Mouse (Mus musculus) liver, postnatal 0 days (tissue): ENCODE results near the gene Srp54a. TPM values are rescaled to one million over a fixed set of nuclear protein-coding genes. Genes with fewer than 3 reads are reported as not detected.
"Not testable (repeated sequence)": the region's sequence is repeated elsewhere in the genome, so short reads cannot be mapped to it uniquely, and the experiment has no call there.

Source experiments
- ATAC-seq: fragments of 200-750 bp; cut with Nextera tagmentation; 2 replicates; pipeline ENCODE4 v1.8.0; 2017; ENCODE audit warnings: mild to moderate bottlenecking, moderate library complexity
- DNase-seq: peaks from one replicate; pipeline ENCODE4 v3.0.0-alpha.2; 2016
- H3K27ac ChIP-seq: fragments of 300-500 bp; sonication (generic); 2 replicates; pipeline ENCODE4 v1.5.1; 2014; ENCODE audit warnings: antibody characterized with exemption, moderate library complexity, mild to moderate bottlenecking, low read depth
- H3K27me3 ChIP-seq: fragments of 300-500 bp; sonication (generic); 2 replicates; pipeline ENCODE4 v1.6.1; 2014; ENCODE audit warnings: low read length, control low read depth, mixed read lengths; ENCODE audit not compliant: insufficient read depth
- H3K36me3 ChIP-seq: fragments of 300-500 bp; sonication (generic); replicated peaks from 2 replicates; pipeline ENCODE4 v1.6.1; 2014; ENCODE audit warnings: mild to moderate bottlenecking, control low read depth, low read length, moderate library complexity, mixed read lengths; ENCODE audit not compliant: insufficient read depth
- H3K4me1 ChIP-seq: fragments of 300-500 bp; sonication (generic); 2 replicates; pipeline ENCODE4 v1.6.1; 2014; ENCODE audit warnings: antibody characterized with exemption, mild to moderate bottlenecking, control low read depth; ENCODE audit not compliant: insufficient read depth
- H3K4me2 ChIP-seq: fragments of 300-500 bp; sonication (generic); 2 replicates; pipeline ENCODE4 v1.6.1; 2014; ENCODE audit warnings: low read depth, mild to moderate bottlenecking, low read length, moderate library complexity, mixed read lengths
- H3K4me3 ChIP-seq: fragments of 300-500 bp; sonication (generic); 2 replicates; pipeline ENCODE4 v1.5.1; 2014; ENCODE audit warnings: low read depth, low read length
- H3K9ac ChIP-seq: fragments of 300-500 bp; sonication (generic); replicated peaks from 2 replicates; pipeline ENCODE4 v1.6.1; 2014; ENCODE audit warnings: mild to moderate bottlenecking, moderate library complexity
- H3K9me3 ChIP-seq: fragments of 300-500 bp; sonication (generic); 2 replicates; pipeline ENCODE4 v1.6.1; 2016; ENCODE audit warnings: mild to moderate bottlenecking, control low read depth, low read length, mixed read lengths
- CTCF ChIP-seq: sonication (generic); IDR thresholded peaks from 2 replicates; pipeline ENCODE4 v1.5.1; 2016; ENCODE audit warnings: antibody characterized with exemption, low read depth
- EP300 ChIP-seq: IDR thresholded peaks from 2 replicates; pipeline ENCODE4 v1.6.1; 2016; ENCODE audit warnings: antibody characterized with exemption, low read depth, mild to moderate bottlenecking
- WGBS: fragments of 180-500 bp; shearing (Covaris S2); extraction: QIAGEN DNeasy Blood & Tissue Kit; methylation state at CpG from one replicate; pipeline ENCODE4 v1.1.7; 2014; ENCODE audit not compliant: insufficient replicate concordance; 5-methylcytosine and 5-hydroxymethylcytosine counted together
- polyA plus RNA-seq: library from polyadenylated mRNA; unstranded; fragments of >200 nt; fragmentation: Nextera tagmentation; extraction: Ambion mirVana; gene quantifications from 2 replicates; pipeline ENCODE4 v1.2.1, GENCODE M21; 2015

Srp54a gene
- 67.0 and 69.3 TPM in 2 replicates for polyA plus RNA-seq

DNA sequence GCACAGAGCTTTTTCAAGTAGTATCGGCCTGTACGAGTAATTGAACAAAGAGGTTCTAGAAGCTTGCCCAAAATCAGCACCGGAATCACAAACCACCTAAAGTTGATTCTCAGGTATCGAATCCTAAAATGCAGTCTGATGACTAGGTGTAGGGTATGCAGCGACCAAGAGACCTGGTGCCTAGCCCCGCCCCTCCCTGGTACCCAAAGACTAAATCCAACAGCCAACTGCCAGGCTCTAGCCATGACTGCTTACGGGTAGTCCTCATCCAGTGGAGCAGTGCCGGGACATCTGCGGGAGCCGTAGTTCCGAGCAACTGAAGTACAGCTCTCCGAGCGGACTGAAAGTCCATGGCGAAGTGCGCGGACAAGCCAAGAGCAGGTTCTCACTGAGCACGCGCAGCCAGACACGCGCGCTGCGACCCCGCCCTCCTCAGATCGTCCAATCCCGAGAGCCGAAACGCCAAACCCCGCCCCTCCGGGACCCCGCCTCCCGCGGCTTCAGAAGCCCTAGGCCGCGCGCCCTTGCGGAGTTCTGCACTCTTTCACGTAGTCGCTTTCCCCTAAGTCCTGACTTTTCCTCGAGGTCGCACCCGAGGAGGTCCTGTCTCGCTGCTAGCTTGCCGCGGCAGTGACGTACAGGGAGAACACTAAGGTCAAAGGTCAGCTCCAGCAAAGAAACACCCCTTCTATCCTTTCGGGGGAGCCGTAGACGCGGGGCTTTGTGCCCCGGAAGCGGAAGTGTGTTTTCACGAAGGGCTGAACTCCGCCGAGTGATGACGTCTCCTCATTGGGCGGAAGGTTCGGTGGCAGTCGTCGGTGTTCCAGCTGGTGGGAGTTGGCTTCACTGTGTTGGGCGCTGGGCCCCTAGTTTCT, at the start of gene Srp54a, which contains the start of gene 2700097O09Rik:
Gene Srp54a, plus strand, starts transcription at position 537 of the 875 bp plus-strand sequence.
Gene 2700097O09Rik, minus strand, starts transcription at position 385 of the 875 bp plus-strand sequence.
- under 1% methylated on average over 60 of the region's 60 CpGs for WGBS
- TF ChIP-seq EP300, result peak; percentile 23; the same call in 1 of the 2 replicates
- not testable (repeated sequence) for H3K36me3 ChIP-seq, H3K27me3 ChIP-seq, H3K9me3 ChIP-seq
- Histone ChIP-seq H3K9ac (peak within 1 kb of the TSS; percentile 97), H3K27ac (peak within 1 kb of the TSS; percentile 96), H3K4me3 (peak within 1 kb of the TSS; percentile 75), H3K4me2 (peak within 1 kb of the TSS; percentile 79), H3K4me1 (peaks cover 11% of the 10 kb centered on the region)
- peak; percentile 99 for DNase-seq
- ATAC-seq, result peak; percentile 97

DNA sequence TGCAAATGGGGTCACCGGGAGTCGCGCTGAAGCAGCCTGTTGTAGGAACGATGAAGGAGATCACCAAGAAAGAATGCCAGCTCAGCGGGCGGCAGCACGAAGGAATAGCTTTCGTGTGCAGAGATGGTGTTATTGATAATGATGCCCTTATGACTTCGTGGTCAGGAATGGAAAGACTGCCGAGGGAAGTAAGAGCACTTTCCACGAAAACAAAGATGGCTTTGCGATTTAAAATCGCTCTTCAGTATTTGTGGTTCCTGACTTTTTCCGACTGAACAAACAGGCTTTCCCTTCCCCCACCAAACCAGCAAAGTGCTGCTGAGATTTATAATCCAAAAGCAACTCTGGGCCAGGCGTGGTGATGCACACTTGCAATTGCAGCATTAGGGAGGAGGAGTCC, 39.1 kb upstream of the Srp54a start:
- no peak overlapping the region for H3K4me3 ChIP-seq
- TF ChIP-seq CTCF (no peak), EP300 (no peak)
- H3K9me3 ChIP-seq, result no peaks in the 10 kb centered on the region
- H3K27me3 ChIP-seq, result no peaks in the 10 kb centered on the region
- 60% methylated on average over 15 of the region's 15 CpGs for WGBS
- H3K36me3 ChIP-seq, result peaks cover 7% of the 10 kb centered on the region
- DNase-seq (no peak), ATAC-seq (no peak)
- no peak overlapping the region for H3K27ac ChIP-seq
- no peak overlapping the region for H3K4me2 ChIP-seq
- no peaks in the 10 kb centered on the region for H3K4me1 ChIP-seq
- no peak overlapping the region for H3K9ac ChIP-seq

DNA sequence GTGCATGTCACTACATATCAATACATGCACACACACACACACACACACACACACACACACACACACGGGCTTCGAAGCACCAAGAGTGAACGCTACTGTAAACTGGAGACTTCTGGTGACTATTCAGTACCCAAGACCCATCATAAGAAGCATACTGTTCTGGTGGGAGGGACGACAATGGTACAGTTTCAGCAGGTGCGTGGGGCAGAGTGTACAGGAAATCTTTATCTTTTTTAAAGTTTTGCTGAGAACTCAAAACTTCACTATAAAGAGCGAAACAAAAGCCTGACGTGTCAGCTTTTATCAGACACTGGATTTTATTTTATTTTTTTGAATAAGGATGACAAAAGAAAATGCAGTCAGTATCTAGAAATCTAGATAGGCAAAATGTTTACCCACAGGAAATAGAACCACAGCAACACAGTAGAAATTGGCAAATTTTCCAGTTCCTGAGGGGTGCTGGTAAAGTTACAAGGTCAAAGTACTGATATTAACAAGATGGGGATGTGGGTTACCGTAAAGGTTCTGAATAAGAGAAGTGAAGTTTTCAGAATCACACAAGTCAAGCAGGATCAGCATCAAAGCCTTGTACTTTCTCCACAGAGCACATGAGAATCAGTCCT, 30.2 kb upstream of the Srp54a start:
- peaks cover 13% of the 10 kb centered on the region; the same call in 1 of the 2 replicates for H3K36me3 ChIP-seq

DNA sequence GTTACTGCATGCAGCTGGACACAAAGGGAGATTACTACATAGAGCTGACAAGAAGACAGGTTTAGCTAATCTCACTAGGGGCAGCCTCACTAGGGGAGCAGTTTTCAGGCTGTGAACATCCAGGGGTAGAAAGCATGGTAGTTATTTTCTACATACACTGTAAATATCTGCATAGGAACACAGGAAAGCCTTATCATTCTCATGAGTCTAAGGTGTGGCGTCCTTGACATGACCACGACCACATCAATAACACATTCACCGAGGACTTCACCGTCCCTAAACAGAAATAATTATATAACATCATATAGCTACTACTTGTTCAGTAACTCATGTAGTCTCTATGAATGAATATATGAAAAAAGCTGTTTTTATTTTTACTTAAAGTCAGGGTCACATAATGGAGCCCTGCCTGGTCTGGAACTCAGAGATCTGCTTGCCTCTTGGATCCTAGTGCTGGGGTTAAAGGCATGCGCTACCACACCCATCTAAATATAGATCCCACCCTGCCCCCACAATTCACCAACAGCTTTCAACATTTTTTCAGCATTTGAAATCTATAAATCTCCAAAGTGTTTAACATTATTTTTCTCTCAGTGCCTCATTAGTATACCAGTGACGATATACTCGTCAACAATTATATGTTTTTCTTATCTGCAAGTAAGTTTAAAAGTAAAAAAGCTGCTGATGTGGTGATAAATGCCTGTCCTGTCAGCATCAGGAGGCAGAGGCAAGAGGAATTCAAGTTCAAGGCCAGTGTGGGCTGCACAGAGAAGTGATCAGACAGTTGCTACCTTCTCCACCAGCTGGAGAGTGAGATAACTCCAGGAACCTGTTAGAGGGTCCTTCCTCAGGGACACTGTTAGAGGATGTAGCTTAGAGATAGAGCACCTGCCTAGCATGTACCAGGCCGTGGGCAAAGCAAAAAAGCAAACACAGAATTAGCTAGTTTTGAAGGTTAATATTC, 28.6 kb upstream of the Srp54a start:
- H3K36me3 ChIP-seq, result 0 out of 2 replicates have a peak, but pooled peaks cover 5% of the 10 kb centered on the region
- TF ChIP-seq EP300 (peak; percentile 98), CTCF (no peak)
- H3K9ac ChIP-seq, result 0 out of 2 replicates have a peak overlapping the region, but pooled peaks have one; percentile 8
- 0 out of 2 replicates have a peak, but pooled peaks cover 9% of the 10 kb centered on the region for H3K4me1 ChIP-seq
- no peaks in the 10 kb centered on the region for H3K9me3 ChIP-seq
- H3K27me3 ChIP-seq, result no peaks in the 10 kb centered on the region
- H3K4me2 ChIP-seq, result peak overlapping the region; percentile 29
- WGBS, result 58% methylated on average over 8 of the region's 8 CpGs
- H3K27ac ChIP-seq, result peak overlapping the region; percentile 79
- DNase-seq (peak; percentile 45), ATAC-seq (peak; percentile 95)
- no peak overlapping the region for H3K4me3 ChIP-seq

More for the DNA sequence above, 30.2 kb upstream of the Srp54a start:
- H3K27me3 ChIP-seq, result no peaks in the 10 kb centered on the region
- WGBS, result 87% methylated on average over 8 of the region's 8 CpGs
- DNase-seq, result no peak
- no peak overlapping the region for H3K4me3 ChIP-seq
- H3K4me2 ChIP-seq, result no peak overlapping the region
- no peak overlapping the region for H3K27ac ChIP-seq
- H3K9me3 ChIP-seq, result no peaks in the 10 kb centered on the region
- no peak overlapping the region for H3K9ac ChIP-seq
- ATAC-seq, result no peak
- 0 out of 2 replicates have a peak, but pooled peaks cover 9% of the 10 kb centered on the region for H3K4me1 ChIP-seq
- no peak for TF ChIP-seq CTCF

DNA sequence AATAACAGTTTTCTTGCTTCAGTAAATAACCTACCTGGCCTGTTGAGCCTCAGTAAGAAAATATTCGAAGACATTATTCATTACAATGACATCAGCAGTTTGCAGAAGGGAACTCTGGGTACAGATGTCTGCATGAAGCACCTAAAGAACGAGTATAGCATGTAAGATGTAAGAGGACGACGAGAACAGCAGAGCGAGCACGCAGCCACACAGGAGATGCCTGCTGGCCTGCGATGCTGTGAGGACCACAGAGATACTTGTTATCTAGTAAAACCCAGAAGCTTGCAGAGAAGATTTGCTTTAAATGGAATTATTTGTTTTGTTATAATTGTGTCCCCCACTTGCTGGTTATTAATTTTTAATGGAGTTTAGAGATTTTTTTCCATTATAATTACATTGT, 26.8 kb upstream of the Srp54a start:
- Histone ChIP-seq H3K9ac (no peak overlapping the region), H3K36me3 (peaks cover 5% of the 10 kb centered on the region; the same call in 1 of the 2 replicates), H3K9me3 (no peaks in the 10 kb centered on the region), H3K27ac (peak overlapping the region; percentile 79), H3K4me2 (no peak overlapping the region), H3K27me3 (no peaks in the 10 kb centered on the region), H3K4me1 (0 out of 2 replicates have a peak, but pooled peaks cover 9% of the 10 kb centered on the region), H3K4me3 (no peak overlapping the region)
- DNase-seq (peak; percentile 37), ATAC-seq (peak; percentile 46)
- TF ChIP-seq CTCF (no peak), EP300 (peak; percentile 90)
- 53% methylated on average over 7 of the region's 7 CpGs for WGBS
